Mouse (Mus musculus): ENCODE measurements around the gene Myzap. TPM values are rescaled to one million over a fixed set of nuclear protein-coding genes. Genes with fewer than 3 reads are reported as not detected.
"Not testable (repeated sequence)": the region's sequence is repeated elsewhere in the genome, so short reads cannot be mapped to it uniquely, and the experiment has no call there.

The Myzap gene
- polyA plus RNA-seq, 1 experiment from 2014 or later: 14.8 TPM

GRCm38 (mm10) chr9:71621968-71622367 is 29.8 kb upstream of the Myzap start:
- Histone ChIP-seq H3K4me3 (no peak overlapping the region), H3K4me1 (no peaks in the 10 kb centered on the region), H3K27ac (no peak overlapping the region), H3K36me3 (no peaks in the 10 kb centered on the region; the same call in 1 of the 2 replicates), H3K9me3 (no peaks in the 10 kb centered on the region), H3K4me2 (replicated peaks) (no peak overlapping the region), H3K9ac (no peak overlapping the region), H3K27me3 (no peaks in the 10 kb centered on the region)
- WGBS: 81% methylated on average over 4 of the region's 4 CpGs
- ATAC-seq (ENCODE audit: low FRiP score, low read depth): no peak

- ATAC-seq (ENCODE audit: low FRiP score, low read depth); H3K9ac ChIP-seq; H3K4me2 ChIP-seq (replicated peaks); H3K9me3 ChIP-seq; H3K36me3 ChIP-seq; H3K4me3 ChIP-seq; H3K27ac ChIP-seq; H3K27me3 ChIP-seq; H3K4me1 ChIP-seq: not testable (repeated sequence)
- WGBS: 87% methylated on average over 5 of the region's 5 CpGs
These were observed 28.0 kb upstream of the Myzap start for GRCm38 (mm10) chr9:71620116-71620515.

- no peak overlapping the region for H3K27ac ChIP-seq
- H3K27me3 ChIP-seq: no peaks in the 10 kb centered on the region
- H3K4me2 ChIP-seq (replicated peaks): no peak overlapping the region
- no peaks in the 10 kb centered on the region for H3K9me3 ChIP-seq
- no peaks in the 10 kb centered on the region for H3K36me3 ChIP-seq
- 0 out of 2 replicates have a peak, but pooled peaks cover under 1% of the 10 kb centered on the region for H3K4me1 ChIP-seq
- no peak overlapping the region for H3K4me3 ChIP-seq
- ATAC-seq (ENCODE audit: low FRiP score, low read depth): no peak
- WGBS: 45% methylated on average over 8 of the region's 8 CpGs
- H3K9ac ChIP-seq: no peak overlapping the region
These were observed 25.2 kb upstream of the Myzap start for GRCm38 (mm10) chr9:71617363-71617762.

GRCm38 (mm10) chr9:71616185-71616584 is 24.0 kb upstream of the Myzap start:
- ATAC-seq (ENCODE audit: low FRiP score, low read depth): 0 out of 2 replicates have a peak, but pooled peaks have one; percentile 5
- WGBS: 15% methylated on average over 3 of the region's 3 CpGs
- Histone ChIP-seq H3K27me3 (no peaks in the 10 kb centered on the region), H3K9ac (no peak overlapping the region), H3K9me3 (no peaks in the 10 kb centered on the region), H3K4me3 (no peak overlapping the region), H3K4me2 (replicated peaks) (no peak overlapping the region), H3K4me1 (peaks cover 8% of the 10 kb centered on the region), H3K27ac (no peak overlapping the region), H3K36me3 (no peaks in the 10 kb centered on the region)

GRCm38 (mm10) chr9:71614643-71615042 is 22.5 kb upstream of the Myzap start:
- ATAC-seq (ENCODE audit: low FRiP score, low read depth): no peak
- Histone ChIP-seq H3K9ac (no peak overlapping the region), H3K27ac (no peak overlapping the region), H3K4me2 (replicated peaks) (no peak overlapping the region), H3K4me1 (peaks cover 13% of the 10 kb centered on the region), H3K4me3 (no peak overlapping the region), H3K36me3 (no peaks in the 10 kb centered on the region), H3K9me3 (no peaks in the 10 kb centered on the region), H3K27me3 (no peaks in the 10 kb centered on the region)
- 24% methylated on average over 2 of the region's 2 CpGs for WGBS

GRCm38 (mm10) chr9:71612981-71613380 is 20.8 kb upstream of the Myzap start:
- H3K4me2 ChIP-seq (replicated peaks): no peak overlapping the region
- H3K27me3 ChIP-seq: no peaks in the 10 kb centered on the region
- no peaks in the 10 kb centered on the region for H3K9me3 ChIP-seq
- H3K27ac ChIP-seq: no peak overlapping the region
- WGBS: 83% methylated on average over 6 of the region's 6 CpGs
- ATAC-seq (ENCODE audit: low FRiP score, low read depth): no peak
- H3K36me3 ChIP-seq: no peaks in the 10 kb centered on the region
- H3K9ac ChIP-seq: no peak overlapping the region
- H3K4me3 ChIP-seq: no peak overlapping the region
- peaks cover 22% of the 10 kb centered on the region for H3K4me1 ChIP-seq

GRCm38 (mm10) chr9:71611876-71612275 is 19.7 kb upstream of the Myzap start:
- 68% methylated on average over 4 of the region's 4 CpGs for WGBS
- Histone ChIP-seq H3K9me3 (no peaks in the 10 kb centered on the region), H3K4me1 (peaks cover 23% of the 10 kb centered on the region), H3K9ac (no peak overlapping the region), H3K36me3 (no peaks in the 10 kb centered on the region), H3K4me3 (no peak overlapping the region), H3K27ac (no peak overlapping the region), H3K4me2 (replicated peaks) (no peak overlapping the region), H3K27me3 (no peaks in the 10 kb centered on the region)
- ATAC-seq (ENCODE audit: low FRiP score, low read depth): no peak

GRCm38 (mm10) chr9:71609010-71609409 is 16.9 kb upstream of the Myzap start:
- no peaks in the 10 kb centered on the region for H3K9me3 ChIP-seq
- 63% methylated on average over 6 of the region's 6 CpGs for WGBS

GRCm38 (mm10) chr9:71606296-71607057 is 14.3 kb upstream of the Myzap start:
- Histone ChIP-seq H3K4me1 (peaks cover 17% of the 10 kb centered on the region), H3K9me3 (no peaks in the 10 kb centered on the region), H3K4me3 (no peak overlapping the region), H3K36me3 (no peaks in the 10 kb centered on the region), H3K27me3 (no peaks in the 10 kb centered on the region), H3K4me2 (replicated peaks) (no peak overlapping the region), H3K27ac (peak overlapping the region; percentile 22; the same call in 1 of the 2 replicates), H3K9ac (no peak overlapping the region)
- ATAC-seq (ENCODE audit: low FRiP score, low read depth): no peak
- WGBS: 78% methylated on average over 13 of the region's 13 CpGs

More at GRCm38 (mm10) chr9:71609010-71609409, 16.9 kb upstream of the Myzap start:
- Histone ChIP-seq H3K27ac (no peak overlapping the region), H3K4me3 (no peak overlapping the region), H3K4me2 (replicated peaks) (no peak overlapping the region), H3K27me3 (no peaks in the 10 kb centered on the region), H3K9ac (no peak overlapping the region), H3K36me3 (no peaks in the 10 kb centered on the region), H3K4me1 (peaks cover 26% of the 10 kb centered on the region)
- ATAC-seq (ENCODE audit: low FRiP score, low read depth): no peak

GRCm38 (mm10) chr9:71604914-71605635 is 12.9 kb upstream of the Myzap start:
- Histone ChIP-seq H3K36me3 (no peaks in the 10 kb centered on the region), H3K9ac (no peak overlapping the region), H3K27me3 (no peaks in the 10 kb centered on the region), H3K4me2 (replicated peaks) (no peak overlapping the region), H3K9me3 (no peaks in the 10 kb centered on the region), H3K27ac (no peak overlapping the region), H3K4me3 (no peak overlapping the region), H3K4me1 (peaks cover 17% of the 10 kb centered on the region)
- WGBS: 32% methylated on average over 6 of the region's 6 CpGs
- no peak for ATAC-seq (ENCODE audit: low FRiP score, low read depth)

GRCm38 (mm10) chr9:71599861-71600260 is 7.7 kb upstream of the Myzap start:
- no peak overlapping the region for H3K4me2 ChIP-seq (replicated peaks)
- H3K27me3 ChIP-seq: no peaks in the 10 kb centered on the region; the same call in 1 of the 2 replicates
- WGBS: 77% methylated on average over 7 of the region's 7 CpGs
- ATAC-seq (ENCODE audit: low FRiP score, low read depth): no peak
- no peak overlapping the region for H3K4me3 ChIP-seq
- peaks cover 17% of the 10 kb centered on the region; the same call in 1 of the 2 replicates for H3K4me1 ChIP-seq
- no peak overlapping the region for H3K9ac ChIP-seq
- no peaks in the 10 kb centered on the region for H3K9me3 ChIP-seq
- H3K36me3 ChIP-seq: no peaks in the 10 kb centered on the region
- H3K27ac ChIP-seq: no peak overlapping the region

- no peak overlapping the region for H3K27ac ChIP-seq
- H3K4me2 ChIP-seq (replicated peaks): no peak overlapping the region
- no peaks in the 10 kb centered on the region for H3K9me3 ChIP-seq
- H3K4me3 ChIP-seq: no peak overlapping the region
- ATAC-seq (ENCODE audit: low FRiP score, low read depth): no peak
- no peaks in the 10 kb centered on the region for H3K36me3 ChIP-seq
- WGBS: 65% methylated on average over 6 of the region's 6 CpGs
- no peak overlapping the region for H3K9ac ChIP-seq
- peaks cover 6% of the 10 kb centered on the region; the same call in 1 of the 2 replicates for H3K27me3 ChIP-seq
- H3K4me1 ChIP-seq: peaks cover 25% of the 10 kb centered on the region
These were observed 4.7 kb upstream of the Myzap start for GRCm38 (mm10) chr9:71596888-71597287.

All from limb, embryonic 13.5 days (tissue).